Mouse (Mus musculus) central nervous system, embryonic 11.5 days (tissue): ENCODE data around the gene Tnpo1. TPM values are rescaled to one million over a fixed set of nuclear protein-coding genes. Genes with fewer than 3 reads are reported as not detected.

ENCODE experiments used
- polyA plus RNA-seq: library from polyadenylated mRNA; depleted of rRNA; stranded (reverse); fragments of >200 nt; gene quantifications from 2 replicates; pipeline ENCODE4 v1.2.3, GENCODE M21; 2012; rRNA removed

The Tnpo1 gene
- polyA plus RNA-seq = 65.8 and 86.0 TPM in 2 replicates

GRCm38 (mm10) chr13:98926213-98926957, at the start of gene Tnpo1:
Gene Tnpo1, minus strand, starts transcription at chr13:98926384.

DNA sequence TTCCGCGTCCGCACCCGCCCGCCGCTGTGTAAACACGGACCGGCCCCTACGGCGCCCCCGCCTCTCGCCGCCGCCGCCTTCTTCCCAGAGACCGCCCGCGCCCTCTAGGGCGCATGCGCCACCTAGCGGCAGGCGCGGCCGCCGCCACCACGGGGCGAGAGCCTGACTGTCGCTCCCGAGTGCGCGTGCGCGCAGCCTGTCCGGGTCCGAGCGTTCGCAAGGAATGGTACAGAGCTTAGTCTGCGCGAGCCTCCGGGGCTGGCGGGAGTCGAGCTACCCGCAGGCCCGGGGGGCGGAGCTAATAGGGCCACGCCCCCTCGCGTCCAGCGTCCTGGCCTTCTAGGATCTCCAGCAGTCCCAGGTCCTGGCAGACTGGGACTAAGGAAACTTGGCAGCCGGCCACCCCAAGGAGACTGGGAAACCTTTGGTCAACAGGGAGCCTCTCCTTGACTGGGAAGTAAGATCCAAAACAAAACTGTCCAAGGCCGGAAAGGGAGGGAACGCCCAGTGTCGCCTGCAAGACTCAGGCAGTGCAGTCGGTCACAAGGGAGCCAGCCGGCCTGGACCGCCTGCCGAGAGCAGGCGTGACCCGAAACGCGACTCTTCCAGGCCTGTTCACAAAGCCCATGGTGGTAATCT, 110.9 kb downstream of the Tnpo1 start, which contains the start of gene Fcho2:
TSS of gene Fcho2 (minus strand) at position 303 of the 639 bp plus-strand sequence.

Other genes starting within 250 kb of the Tnpo1 start
- 0.06 and 0.25 TPM in 2 replicates for gene Tmem171, start 231.6 kb downstream of the Tnpo1 start, polyA plus RNA-seq
- gene Fcho2, start 110.9 kb downstream of the Tnpo1 start, polyA plus RNA-seq = 20.8 and 41.9 TPM in 2 replicates
- not detected in 2 replicates for gene 1700024P04Rik, start 58.2 kb upstream of the Tnpo1 start, polyA plus RNA-seq